Mouse (Mus musculus): Measurements from ENCODE around the gene Muc13.

The Muc13 gene

GRCm38 (mm10) chr16:33769848-33770247 is 24.0 kb upstream of the Muc13 start:
- DNase-seq (ENCODE audit: low spot score in 2 of 2) = no peak

- no peak for DNase-seq (ENCODE audit: low spot score in 2 of 2)
Observed at GRCm38 (mm10) chr16:33770778-33771454, 22.9 kb upstream of the Muc13 start.

- no peak for DNase-seq (ENCODE audit: low spot score in 2 of 2)
Observed at GRCm38 (mm10) chr16:33772809-33773208, 21.0 kb upstream of the Muc13 start.

GRCm38 (mm10) chr16:33774972-33775371 is 18.9 kb upstream of the Muc13 start:
- DNase-seq (ENCODE audit: low spot score in 2 of 2) = no peak

GRCm38 (mm10) chr16:33775733-33776335 is 18.0 kb upstream of the Muc13 start:
- no peak for DNase-seq (ENCODE audit: low spot score in 2 of 2)

GRCm38 (mm10) chr16:33776766-33777529 is 16.9 kb upstream of the Muc13 start:
- no peak for DNase-seq (ENCODE audit: low spot score in 2 of 2)

- DNase-seq (ENCODE audit: low spot score in 2 of 2) = no peak
Observed at GRCm38 (mm10) chr16:33777607-33778006, 16.2 kb upstream of the Muc13 start.

- no peak for DNase-seq (ENCODE audit: low spot score in 2 of 2)
Observed at GRCm38 (mm10) chr16:33781789-33782728, 11.8 kb upstream of the Muc13 start.

GRCm38 (mm10) chr16:33782729-33783091 is 11.1 kb upstream of the Muc13 start:
- no peak for DNase-seq (ENCODE audit: low spot score in 2 of 2)

GRCm38 (mm10) chr16:33784547-33784946 is 9.3 kb upstream of the Muc13 start:
- no peak for DNase-seq (ENCODE audit: low spot score in 2 of 2)

GRCm38 (mm10) chr16:33785092-33785704 is 8.6 kb upstream of the Muc13 start:
- no peak for DNase-seq (ENCODE audit: low spot score in 2 of 2)

GRCm38 (mm10) chr16:33786657-33787390 is 7.0 kb upstream of the Muc13 start:
- no peak for DNase-seq (ENCODE audit: low spot score in 2 of 2)

- DNase-seq (ENCODE audit: low spot score in 2 of 2) = no peak
Observed at GRCm38 (mm10) chr16:33795106-33795505, 1.3 kb downstream of the Muc13 start.

- DNase-seq (ENCODE audit: low spot score in 2 of 2) = no peak
Observed at GRCm38 (mm10) chr16:33795887-33796286, 2.0 kb downstream of the Muc13 start.

GRCm38 (mm10) chr16:33796756-33797155 is 2.9 kb downstream of the Muc13 start:
- DNase-seq (ENCODE audit: low spot score in 2 of 2) = no peak

- DNase-seq (ENCODE audit: low spot score in 2 of 2) = peak in 1 of 2 experiments; percentile 31
Observed at GRCm38 (mm10) chr16:33797860-33798259, 4.0 kb downstream of the Muc13 start.

- DNase-seq (ENCODE audit: low spot score in 2 of 2) = no peak
Observed at GRCm38 (mm10) chr16:33810002-33810401, 16.2 kb downstream of the Muc13 start.

- DNase-seq (ENCODE audit: low spot score in 2 of 2) = no peak
Observed at GRCm38 (mm10) chr16:33818413-33819165, 24.8 kb downstream of the Muc13 start.

- peak; percentile 54 to 83 for DNase-seq (ENCODE audit: low spot score in 2 of 2)
Observed at GRCm38 (mm10) chr16:33820269-33821178, 26.7 kb downstream of the Muc13 start.
